Mouse (Mus musculus): Measurements from ENCODE around the gene Eci2.

DNA sequence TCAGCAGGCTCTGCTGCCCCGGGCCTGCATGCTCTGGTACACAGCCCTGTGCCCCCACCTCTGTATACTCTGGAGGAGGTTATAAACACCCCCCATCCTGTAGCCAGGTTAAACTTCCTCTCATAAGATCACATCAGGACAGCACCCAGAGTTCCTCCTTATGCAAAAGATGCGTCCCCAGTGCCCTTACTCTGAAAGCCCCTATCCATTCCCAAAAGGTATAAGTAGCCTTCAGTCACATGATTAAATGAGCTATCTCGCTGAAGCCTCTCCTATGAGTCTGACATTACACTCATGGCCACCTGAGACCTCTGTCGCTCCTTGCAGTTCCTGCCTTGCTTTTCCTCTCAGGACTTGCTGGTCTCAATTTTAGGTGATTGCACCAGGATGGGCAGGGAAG lies 6.7 kb upstream of the Eci2 start:
- TF ChIP-seq POLR2A (IDR thresholded peaks at IDR 0.05; ENCODE audit: insufficient read depth, low read depth, low read length) (no peak), CTCF (IDR thresholded peaks at IDR 0.05; ENCODE audit: insufficient read depth, low read depth, low read length) (no peak)

Data from olfactory bulb, adult 2 months (tissue).